Mouse (Mus musculus) olfactory bulb, adult 2 months (tissue): ENCODE data around the gene Pde4a.

Experiments used
- CTCF ChIP-seq: fragments of 200-500 bp; IDR thresholded peaks from 2 replicates; pipeline ENCODE4 v1.5.1; 2012; ENCODE audit warnings: low read depth, mild to moderate bottlenecking, low read length, moderate library complexity; ENCODE audit not compliant: insufficient read depth
- POLR2A ChIP-seq: fragments of 200-500 bp; IDR thresholded peaks from 2 replicates; pipeline ENCODE4 v1.6.1; 2012; ENCODE audit warnings: mild to moderate bottlenecking, low read depth, low read length, moderate library complexity; ENCODE audit not compliant: insufficient read depth

DNA sequence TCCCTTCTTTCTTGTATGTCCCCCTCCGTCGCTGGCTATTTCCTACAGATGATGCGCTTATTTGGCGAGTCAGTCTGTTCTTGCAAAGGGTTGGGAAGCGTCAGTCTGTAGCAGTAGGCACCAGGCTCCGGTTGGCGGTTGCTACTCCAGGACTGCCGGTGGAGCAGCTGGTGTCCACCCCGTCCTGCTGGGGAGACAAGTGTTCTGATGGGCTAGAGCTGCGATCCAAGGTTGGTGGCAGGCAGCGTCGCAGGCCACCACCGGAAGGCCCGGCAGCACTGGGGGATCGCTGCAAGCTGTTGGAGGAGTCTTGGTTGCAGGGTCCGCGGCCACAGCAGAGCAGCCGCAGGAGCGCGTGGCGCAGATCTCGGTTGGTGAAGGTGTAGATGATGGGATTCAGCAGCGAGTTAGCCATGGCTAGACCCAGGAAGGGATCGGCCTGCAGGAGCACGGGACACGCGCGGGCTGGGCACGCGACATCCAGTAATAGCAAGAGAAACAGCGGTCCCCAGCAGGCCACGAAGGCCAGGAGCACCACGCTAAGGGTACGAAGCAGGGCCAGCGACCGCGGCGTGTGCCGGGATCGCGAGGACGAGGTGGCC lies 78.4 kb downstream of the Pde4a start:
- TF ChIP-seq POLR2A: no peak
- no peak for TF ChIP-seq CTCF
